Mouse (Mus musculus) neural tube, embryonic 15.5 days (tissue): ENCODE data around the gene Ap5z1. TPM values are rescaled to one million over a fixed set of nuclear protein-coding genes. Genes with fewer than 3 reads are reported as not detected.
A peak's percentile ranks its signal among the peaks of the same experiment; 100 is the strongest.

Source experiments
- ATAC-seq: fragments of 200-750 bp; cut with Nextera tagmentation; 2 replicates; pipeline ENCODE4 v1.8.0; 2017; ENCODE audit warnings: mild to moderate bottlenecking, moderate TSS enrichment, moderate library complexity; ENCODE audit not compliant: low FRiP score
- H3K27ac ChIP-seq: fragments of 300-500 bp; sonication (generic); replicated peaks from 2 replicates; pipeline ENCODE4 v1.5.1; 2015; ENCODE audit warnings: mild to moderate bottlenecking, inconsistent platforms
- H3K27me3 ChIP-seq: fragments of 300-500 bp; sonication (generic); replicated peaks from 2 replicates; pipeline ENCODE4 v1.6.1; 2015; ENCODE audit warnings: inconsistent platforms
- H3K36me3 ChIP-seq: fragments of 300-500 bp; sonication (generic); 2 replicates; pipeline ENCODE4 v1.6.1; 2015; ENCODE audit warnings: inconsistent platforms
- H3K4me1 ChIP-seq: fragments of 300-500 bp; sonication (generic); 2 replicates; pipeline ENCODE4 v1.6.1; 2015; ENCODE audit warnings: inconsistent platforms
- H3K4me2 ChIP-seq: fragments of 300-500 bp; sonication (generic); 2 replicates; pipeline ENCODE4 v1.6.1; 2015; ENCODE audit warnings: inconsistent platforms, mild to moderate bottlenecking, moderate library complexity
- H3K4me3 ChIP-seq: fragments of 300-500 bp; sonication (generic); replicated peaks from 2 replicates; pipeline ENCODE4 v1.5.1; 2015; ENCODE audit warnings: mild to moderate bottlenecking, inconsistent platforms
- H3K9ac ChIP-seq: fragments of 300-500 bp; sonication (generic); replicated peaks from 2 replicates; pipeline ENCODE4 v1.6.1; 2015; ENCODE audit warnings: mild to moderate bottlenecking, inconsistent platforms
- H3K9me3 ChIP-seq: fragments of 300-500 bp; sonication (generic); replicated peaks from 2 replicates; pipeline ENCODE4 v1.6.1; 2016; ENCODE audit warnings: inconsistent platforms
- WGBS: fragments of 180-500 bp; shearing (Covaris S2); methylation state at CpG from one replicate; pipeline ENCODE4 v1.1.7; 2015; ENCODE audit warnings: mixed read lengths; 5-methylcytosine and 5-hydroxymethylcytosine counted together
- polyA plus RNA-seq: library from polyadenylated mRNA; unstranded; fragments of >200 nt; fragmentation: Nextera tagmentation; extraction: Ambion mirVana; gene quantifications from 2 replicates; pipeline ENCODE4 v1.2.1, GENCODE M21; 2015

Ap5z1 gene
- polyA plus RNA-seq = 12.4 and 12.7 TPM in 2 replicates

GRCm38 (mm10) chr5:142463461-142464454 lies at the start of gene Ap5z1:
Gene Ap5z1 (plus strand): TSS chr5:142463944.
- H3K36me3 ChIP-seq = peaks cover 14% of the 10 kb centered on the region
- peak; percentile 92 for ATAC-seq
- peak within 1 kb of the TSS; percentile 79 for H3K4me3 ChIP-seq
- peak within 1 kb of the TSS; percentile 56 for H3K9ac ChIP-seq
- no peaks in the 10 kb centered on the region for H3K9me3 ChIP-seq
- 2% methylated on average over 60 of the region's 60 CpGs for whole genome bisulfite sequencing
- H3K27ac ChIP-seq = peak within 1 kb of the TSS; percentile 86
- H3K27me3 ChIP-seq = no peaks in the 10 kb centered on the region
- peak within 1 kb of the TSS; percentile 89 for H3K4me2 ChIP-seq
- H3K4me1 ChIP-seq = peaks cover 19% of the 10 kb centered on the region

- Histone ChIP-seq H3K4me3 (no peak overlapping the region), H3K9me3 (no peaks in the 10 kb centered on the region), H3K9ac (no peak overlapping the region), H3K27me3 (no peaks in the 10 kb centered on the region), H3K4me1 (peaks cover 40% of the 10 kb centered on the region), H3K36me3 (no peaks in the 10 kb centered on the region; the same call in 1 of the 2 replicates), H3K4me2 (no peak overlapping the region), H3K27ac (no peak overlapping the region)
- ATAC-seq = 0 out of 2 replicates have a peak, but pooled peaks have one; percentile 43
- WGBS = 11% methylated on average over 6 of the region's 6 CpGs
These were observed 48.3 kb upstream of the Ap5z1 start for GRCm38 (mm10) chr5:142415401-142415800.

GRCm38 (mm10) chr5:142416070-142416775 lies 47.5 kb upstream of the Ap5z1 start:
- peak overlapping the region; percentile 23; the same call in 1 of the 2 replicates for H3K27ac ChIP-seq
- H3K9ac ChIP-seq = no peak overlapping the region

GRCm38 (mm10) chr5:142417104-142417503 lies 46.6 kb upstream of the Ap5z1 start:
- Histone ChIP-seq H3K36me3 (no peaks in the 10 kb centered on the region; the same call in 1 of the 2 replicates), H3K27ac (no peak overlapping the region), H3K4me1 (peaks cover 35% of the 10 kb centered on the region), H3K4me2 (no peak overlapping the region), H3K27me3 (no peaks in the 10 kb centered on the region), H3K9me3 (no peaks in the 10 kb centered on the region), H3K9ac (no peak overlapping the region), H3K4me3 (no peak overlapping the region)
- no peak for ATAC-seq
- 79% methylated on average over 3 of the region's 3 CpGs for WGBS

More at GRCm38 (mm10) chr5:142416070-142416775, 47.5 kb upstream of the Ap5z1 start:
- no peak for ATAC-seq
- no peaks in the 10 kb centered on the region for H3K9me3 ChIP-seq
- H3K4me2 ChIP-seq = no peak overlapping the region
- no peaks in the 10 kb centered on the region for H3K27me3 ChIP-seq
- 39% methylated on average over 14 of the region's 14 CpGs for WGBS
- H3K4me1 ChIP-seq = peaks cover 35% of the 10 kb centered on the region
- no peaks in the 10 kb centered on the region; the same call in 1 of the 2 replicates for H3K36me3 ChIP-seq
- no peak overlapping the region for H3K4me3 ChIP-seq

- no peaks in the 10 kb centered on the region for H3K27me3 ChIP-seq
- H3K27ac ChIP-seq = no peak overlapping the region
- H3K4me2 ChIP-seq = no peak overlapping the region
- WGBS = 71% methylated on average over 9 of the region's 9 CpGs
- peaks cover 31% of the 10 kb centered on the region for H3K4me1 ChIP-seq
- H3K36me3 ChIP-seq = no peaks in the 10 kb centered on the region; the same call in 1 of the 2 replicates
- no peak overlapping the region for H3K9ac ChIP-seq
- ATAC-seq = no peak
- H3K9me3 ChIP-seq = no peaks in the 10 kb centered on the region
- no peak overlapping the region for H3K4me3 ChIP-seq
These were observed 45.9 kb upstream of the Ap5z1 start for GRCm38 (mm10) chr5:142417876-142418275.

- WGBS = 96% methylated on average over 4 of the region's 4 CpGs
- no peak for ATAC-seq
- Histone ChIP-seq H3K9ac (no peak overlapping the region), H3K9me3 (no peaks in the 10 kb centered on the region), H3K36me3 (no peaks in the 10 kb centered on the region; the same call in 1 of the 2 replicates), H3K4me1 (peaks cover 32% of the 10 kb centered on the region), H3K4me3 (no peak overlapping the region), H3K27me3 (no peaks in the 10 kb centered on the region), H3K27ac (no peak overlapping the region), H3K4me2 (no peak overlapping the region)
These were observed 45.3 kb upstream of the Ap5z1 start for GRCm38 (mm10) chr5:142418419-142418818.

- peaks cover 31% of the 10 kb centered on the region for H3K4me1 ChIP-seq
- H3K27ac ChIP-seq = no peak overlapping the region
- H3K9ac ChIP-seq = no peak overlapping the region
- no peak overlapping the region for H3K4me2 ChIP-seq
- H3K36me3 ChIP-seq = no peaks in the 10 kb centered on the region; the same call in 1 of the 2 replicates
- H3K27me3 ChIP-seq = no peaks in the 10 kb centered on the region
- H3K4me3 ChIP-seq = no peak overlapping the region
- no peak for ATAC-seq
- WGBS = 97% methylated on average over 4 of the region's 4 CpGs
- no peaks in the 10 kb centered on the region for H3K9me3 ChIP-seq
These were observed 43.4 kb upstream of the Ap5z1 start for GRCm38 (mm10) chr5:142420317-142420716.

GRCm38 (mm10) chr5:142420920-142421319 lies 42.8 kb upstream of the Ap5z1 start:
- Histone ChIP-seq H3K4me2 (no peak overlapping the region), H3K36me3 (no peaks in the 10 kb centered on the region; the same call in 1 of the 2 replicates), H3K4me1 (peaks cover 31% of the 10 kb centered on the region), H3K4me3 (no peak overlapping the region), H3K9ac (no peak overlapping the region), H3K27ac (no peak overlapping the region), H3K9me3 (no peaks in the 10 kb centered on the region), H3K27me3 (no peaks in the 10 kb centered on the region)
- no peak for ATAC-seq
- 75% methylated on average over 9 of the region's 9 CpGs for WGBS

GRCm38 (mm10) chr5:142421886-142422285 lies 41.9 kb upstream of the Ap5z1 start:
- Histone ChIP-seq H3K9me3 (no peaks in the 10 kb centered on the region), H3K27me3 (no peaks in the 10 kb centered on the region), H3K4me2 (no peak overlapping the region), H3K9ac (no peak overlapping the region), H3K4me3 (no peak overlapping the region), H3K36me3 (no peaks in the 10 kb centered on the region; the same call in 1 of the 2 replicates), H3K4me1 (peaks cover 27% of the 10 kb centered on the region), H3K27ac (no peak overlapping the region)
- WGBS = 95% methylated on average over 5 of the region's 5 CpGs
- no peak for ATAC-seq

GRCm38 (mm10) chr5:142423141-142423540 lies 40.6 kb upstream of the Ap5z1 start:
- Histone ChIP-seq H3K27ac (no peak overlapping the region), H3K4me3 (no peak overlapping the region), H3K4me1 (peaks cover 40% of the 10 kb centered on the region), H3K4me2 (no peak overlapping the region), H3K27me3 (no peaks in the 10 kb centered on the region), H3K9ac (no peak overlapping the region), H3K36me3 (no peaks in the 10 kb centered on the region; the same call in 1 of the 2 replicates), H3K9me3 (no peaks in the 10 kb centered on the region)
- no peak for ATAC-seq
- 79% methylated on average over 10 of the region's 10 CpGs for WGBS

GRCm38 (mm10) chr5:142423701-142424100 lies 40.0 kb upstream of the Ap5z1 start:
- ATAC-seq = no peak
- no peak overlapping the region for H3K9ac ChIP-seq
- peaks cover 43% of the 10 kb centered on the region for H3K4me1 ChIP-seq
- no peaks in the 10 kb centered on the region for H3K27me3 ChIP-seq
- no peak overlapping the region for H3K4me3 ChIP-seq
- no peaks in the 10 kb centered on the region for H3K9me3 ChIP-seq
- no peaks in the 10 kb centered on the region; the same call in 1 of the 2 replicates for H3K36me3 ChIP-seq
- 51% methylated on average over 3 of the region's 3 CpGs for WGBS
- no peak overlapping the region for H3K27ac ChIP-seq
- H3K4me2 ChIP-seq = no peak overlapping the region
